Mouse (Mus musculus) 3134 (cell line): ENCODE measurements at regions not wholly inside any gene's neighbourhood (a gene's known extent, or its start where the extent isn't known, plus 50 kb on each side); places are given as distances from the start of the nearest gene placed in this dataset.

Experiments used
- DNase-seq: peaks from one replicate; pipeline ENCODE4 v3.0.0-alpha.2; 2011; ENCODE audit warnings: low spot score; ENCODE audit not compliant: insufficient read length; ENCODE audit errors: extremely low read depth

DNA sequence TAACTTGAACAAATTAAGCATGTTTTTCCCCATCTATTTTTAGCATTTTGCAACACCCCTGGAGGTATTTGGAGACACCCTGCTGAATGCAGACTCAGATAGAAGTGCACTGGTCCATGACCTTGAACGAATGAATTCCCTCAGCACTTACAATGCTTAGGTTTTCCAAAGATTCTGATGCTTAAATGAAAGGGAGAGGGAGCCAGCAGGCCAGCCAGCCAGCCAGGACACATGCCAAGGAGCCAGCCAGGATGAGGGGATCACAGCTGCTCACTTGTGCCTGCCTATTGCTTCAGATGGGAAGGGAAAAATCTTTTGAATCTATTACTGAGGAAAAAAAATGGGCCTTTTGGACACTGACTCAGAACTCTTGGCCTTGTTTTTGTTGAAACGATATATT is 750.0 kb upstream of the 2610301B20Rik start:
- DNase-seq, result no peak

DNA sequence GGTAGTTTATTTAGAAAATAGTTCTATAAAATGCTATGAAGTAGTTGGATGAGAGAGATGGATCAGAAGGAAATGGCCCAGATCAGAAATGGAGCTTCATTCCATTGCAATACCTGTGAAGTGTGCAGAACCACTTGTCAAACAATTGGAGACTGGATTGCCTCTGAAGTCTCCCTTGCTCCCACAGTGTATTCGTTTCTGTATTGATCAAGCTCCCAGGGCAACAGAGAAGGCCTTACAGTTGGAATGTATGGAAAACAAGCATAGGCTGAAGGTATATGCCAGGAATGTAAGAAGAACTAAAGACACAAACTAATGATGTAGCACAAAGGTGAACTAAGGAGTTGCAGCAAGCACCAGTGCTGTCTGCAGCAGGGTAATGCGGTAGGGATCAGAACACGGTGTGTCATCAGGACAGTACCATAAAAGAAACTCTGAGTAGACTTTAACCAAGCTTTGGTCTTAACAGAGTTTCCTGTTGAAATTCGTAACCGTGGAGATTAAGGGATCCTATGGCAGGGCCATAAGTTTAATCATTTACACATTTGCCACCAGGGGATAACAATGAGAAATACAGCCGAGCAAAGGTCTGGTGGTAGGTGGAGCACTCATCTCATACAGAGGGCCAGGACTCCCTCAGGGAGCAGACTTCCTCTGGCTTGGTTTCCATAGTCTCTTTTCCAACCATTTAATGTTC is 732.9 kb upstream of the 2610301B20Rik start:
- DNase-seq, result no peak

GRCm38 (mm10) chr4:10149911-10150310 is 724.4 kb upstream of the 2610301B20Rik start:
- DNase-seq, result no peak

GRCm38 (mm10) chr4:10150501-10150900 is 723.8 kb upstream of the 2610301B20Rik start:
- DNase-seq, result no peak

GRCm38 (mm10) chr4:10155705-10156390 is 718.5 kb upstream of the 2610301B20Rik start:
- DNase-seq, result no peak

- no peak for DNase-seq
Observed at GRCm38 (mm10) chr4:10189896-10190295, 684.4 kb upstream of the 2610301B20Rik start.

GRCm38 (mm10) chr4:10197245-10197943 is 676.9 kb upstream of the 2610301B20Rik start:
- no peak for DNase-seq

DNA sequence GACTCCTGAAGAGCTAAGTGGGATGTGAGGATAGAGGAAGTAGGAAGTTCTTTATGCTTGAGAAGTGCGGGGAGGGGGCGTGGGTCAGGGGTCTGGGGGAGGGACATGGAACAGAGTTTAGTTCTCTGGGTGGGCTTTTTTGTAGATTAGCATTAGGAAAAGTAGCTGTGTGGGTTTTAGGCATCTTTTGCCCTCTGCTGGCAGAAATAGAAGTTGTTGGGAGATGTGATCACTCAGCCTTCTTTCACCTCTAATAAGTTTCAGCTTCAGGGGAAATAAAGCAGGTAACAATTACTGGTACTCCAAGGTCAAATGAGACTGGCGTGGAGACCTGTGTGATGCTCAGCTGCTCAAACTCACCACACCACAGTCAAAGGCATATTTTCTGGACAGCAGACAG is 672.5 kb upstream of the 2610301B20Rik start:
- no peak for DNase-seq

DNA sequence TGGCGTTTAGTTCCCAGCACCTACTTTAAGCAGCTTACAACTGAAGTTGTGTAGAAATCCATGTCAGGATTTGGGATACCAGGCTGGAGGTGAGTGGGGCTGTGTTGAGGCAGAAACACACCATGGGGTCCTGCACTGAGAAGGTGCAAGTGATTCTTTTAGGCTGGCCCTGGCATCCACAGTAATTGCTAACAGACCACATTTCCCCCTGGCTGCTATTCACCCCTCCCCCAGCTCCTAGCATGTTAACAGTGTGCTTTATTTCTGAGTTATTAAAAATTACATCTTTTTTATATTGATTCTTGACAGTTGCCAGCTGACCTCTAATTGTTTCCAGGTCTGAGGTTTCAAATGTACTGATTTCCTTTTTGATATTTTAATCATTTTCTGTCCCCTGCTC is 670.1 kb upstream of the 2610301B20Rik start:
- DNase-seq, result no peak

DNA sequence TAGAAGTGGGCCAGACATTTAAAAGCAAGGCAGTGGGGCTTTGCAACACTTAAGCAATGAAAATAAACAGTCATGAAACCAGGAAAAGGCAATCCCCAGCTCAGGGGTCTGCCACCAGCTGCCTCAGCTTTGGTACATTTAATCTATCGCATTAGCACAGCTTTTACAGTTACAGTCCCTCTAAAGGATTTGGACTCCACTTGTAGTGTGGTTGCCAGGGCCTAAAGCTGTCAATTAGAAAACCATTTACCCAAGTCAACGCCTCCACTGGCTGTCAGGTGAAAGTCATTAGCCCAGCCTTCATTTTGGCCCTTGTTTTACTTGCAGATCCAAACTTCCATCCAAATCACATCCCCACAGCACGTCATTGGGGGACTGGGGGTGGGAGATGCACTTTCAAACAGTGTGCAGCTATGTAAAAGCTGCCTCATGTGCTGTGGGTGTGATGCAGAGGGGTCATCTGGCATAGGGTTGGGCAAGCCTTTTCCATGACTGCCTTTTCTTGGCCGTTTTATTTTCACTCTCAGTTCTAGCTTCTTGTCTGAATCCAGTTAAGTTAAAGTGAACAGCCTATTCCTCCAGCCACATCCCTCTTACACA is 664.9 kb upstream of the 2610301B20Rik start:
- no peak for DNase-seq

DNA sequence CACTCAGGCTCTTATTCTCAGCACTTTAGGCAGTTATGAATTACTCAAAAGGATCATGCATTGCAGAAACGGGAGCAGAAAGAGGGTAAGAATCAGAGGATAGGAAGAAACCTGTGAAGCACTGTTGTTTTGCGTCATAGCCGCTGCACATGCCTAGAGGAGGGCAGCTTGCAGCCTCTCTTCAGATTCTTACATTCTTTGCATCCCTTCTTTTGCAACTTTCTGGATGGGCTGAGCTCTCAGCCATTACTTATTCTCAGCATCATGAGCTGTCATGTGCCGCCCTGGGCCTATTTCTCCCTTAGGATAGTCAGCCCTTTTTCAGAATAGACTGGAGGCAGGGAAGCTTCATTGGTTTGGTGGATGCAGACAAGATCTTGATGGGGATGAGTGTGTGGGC is 663.0 kb upstream of the 2610301B20Rik start:
- DNase-seq, result no peak

DNA sequence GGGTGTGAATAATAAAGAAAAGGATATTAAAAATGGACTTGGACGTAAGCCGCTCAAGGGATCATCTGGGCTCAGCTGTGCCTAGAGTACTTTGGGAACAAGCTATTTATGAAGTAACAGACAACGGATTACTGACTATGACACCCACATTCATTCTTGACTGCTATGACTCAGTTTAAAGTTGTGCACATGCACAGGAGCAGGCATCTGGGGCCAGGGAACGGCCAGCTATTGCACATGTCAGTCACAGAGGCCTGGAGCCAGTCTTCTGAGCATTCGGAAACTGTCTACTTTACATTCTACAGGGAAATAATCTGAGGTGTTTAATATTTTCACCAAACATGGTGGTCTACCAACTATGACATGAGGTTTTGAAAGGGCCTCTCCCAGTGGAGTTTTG is 639.0 kb upstream of the 2610301B20Rik start:
- DNase-seq, result no peak

DNA sequence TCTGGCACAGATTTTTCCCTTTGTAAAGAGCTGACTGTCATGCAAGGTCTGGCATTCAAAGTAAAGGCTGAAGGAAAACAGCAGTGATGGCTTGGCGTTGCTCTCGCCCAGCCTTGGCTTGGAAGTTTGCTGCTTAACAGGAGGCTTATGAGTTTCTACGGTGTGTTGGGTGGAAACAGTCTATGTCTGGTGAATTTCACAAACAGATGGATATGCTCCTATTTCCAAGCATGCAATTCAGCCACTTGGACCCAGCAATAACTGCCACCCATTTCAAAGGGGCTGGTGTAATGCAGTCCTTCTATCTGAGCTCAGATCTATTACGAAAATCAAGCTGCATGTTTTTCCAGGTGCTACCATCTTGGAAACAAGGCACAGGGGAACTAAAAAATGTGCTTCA is 632.2 kb upstream of the 2610301B20Rik start:
- DNase-seq, result no peak

DNA sequence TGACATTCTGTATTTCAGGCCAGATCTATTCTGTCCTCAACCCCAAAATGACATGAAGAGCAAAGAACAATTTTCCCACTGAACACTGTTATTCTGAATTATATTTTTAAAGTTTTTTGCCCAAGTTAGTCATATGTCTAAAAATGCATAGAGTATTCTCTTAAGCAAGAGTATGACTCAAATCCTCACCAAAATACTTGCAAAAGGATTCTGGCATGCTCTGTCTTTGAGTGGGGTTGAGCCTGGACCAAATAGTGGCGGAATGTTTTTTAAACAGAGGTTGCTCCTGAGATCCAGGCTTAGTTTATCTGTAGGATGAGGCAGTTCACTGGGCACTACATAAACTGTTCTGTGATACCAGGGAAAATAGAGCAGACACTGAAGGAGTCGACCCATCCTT is 631.4 kb upstream of the 2610301B20Rik start:
- no peak for DNase-seq

DNA sequence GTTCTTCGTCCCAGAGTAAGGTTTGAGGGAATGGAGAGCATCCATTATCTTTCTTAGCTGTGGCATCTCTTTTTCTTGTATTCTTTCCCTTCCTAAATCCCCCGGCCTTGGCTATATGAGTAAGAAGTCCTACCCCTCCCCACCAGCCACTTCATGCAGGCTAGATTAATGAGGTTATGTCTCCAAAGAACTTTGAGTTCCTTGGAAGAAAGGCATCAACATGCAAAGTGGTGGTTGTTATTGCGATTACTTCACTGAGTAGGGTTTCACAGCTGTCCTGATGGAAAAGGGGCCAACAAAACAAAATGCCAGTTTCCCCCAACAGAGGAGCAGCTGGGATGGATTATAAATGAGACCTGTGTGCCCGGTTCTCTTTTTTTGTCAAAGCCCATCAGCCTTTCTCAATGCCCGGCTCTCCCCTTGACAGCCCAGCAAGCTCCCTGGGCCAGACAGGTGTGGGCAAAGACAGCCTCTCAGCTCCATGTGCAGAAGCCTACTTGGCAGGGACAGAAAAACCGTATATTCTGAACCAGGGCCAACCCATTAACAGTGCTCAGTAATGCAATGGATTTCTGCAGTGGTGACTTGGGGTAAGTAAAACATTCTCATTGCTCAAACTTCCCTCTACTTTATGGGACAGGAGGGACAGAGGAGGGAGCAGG is 620.1 kb upstream of the 2610301B20Rik start:
- DNase-seq, result no peak

GRCm38 (mm10) chr4:10257537-10257936 is 616.8 kb upstream of the 2610301B20Rik start:
- DNase-seq, result no peak

GRCm38 (mm10) chr4:10260351-10260750 is 613.9 kb upstream of the 2610301B20Rik start:
- DNase-seq, result no peak

DNA sequence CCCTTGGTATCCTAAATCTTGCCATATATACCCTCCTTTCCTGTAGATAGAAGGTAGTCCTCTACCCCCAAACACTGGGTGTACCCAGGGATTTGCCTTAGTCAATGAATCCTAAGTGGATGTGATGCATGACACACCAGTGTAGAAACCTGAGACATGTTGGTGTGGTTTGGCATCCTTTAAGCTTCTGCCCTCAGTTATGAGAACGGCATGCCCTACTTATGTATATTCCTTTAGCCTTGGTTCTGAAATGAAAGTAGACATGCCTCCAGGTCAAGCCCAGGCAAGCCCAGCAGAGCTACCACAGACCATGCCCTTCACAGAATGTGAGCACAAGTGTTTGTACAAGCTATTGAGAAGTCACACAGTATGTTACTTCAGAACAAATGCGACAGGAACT is 608.4 kb upstream of the 2610301B20Rik start:
- DNase-seq, result peak; percentile 7

GRCm38 (mm10) chr4:10285562-10285961 is 588.7 kb upstream of the 2610301B20Rik start:
- DNase-seq, result no peak

- DNase-seq, result no peak
Observed at GRCm38 (mm10) chr4:10290326-10290725, 584.0 kb upstream of the 2610301B20Rik start.

DNA sequence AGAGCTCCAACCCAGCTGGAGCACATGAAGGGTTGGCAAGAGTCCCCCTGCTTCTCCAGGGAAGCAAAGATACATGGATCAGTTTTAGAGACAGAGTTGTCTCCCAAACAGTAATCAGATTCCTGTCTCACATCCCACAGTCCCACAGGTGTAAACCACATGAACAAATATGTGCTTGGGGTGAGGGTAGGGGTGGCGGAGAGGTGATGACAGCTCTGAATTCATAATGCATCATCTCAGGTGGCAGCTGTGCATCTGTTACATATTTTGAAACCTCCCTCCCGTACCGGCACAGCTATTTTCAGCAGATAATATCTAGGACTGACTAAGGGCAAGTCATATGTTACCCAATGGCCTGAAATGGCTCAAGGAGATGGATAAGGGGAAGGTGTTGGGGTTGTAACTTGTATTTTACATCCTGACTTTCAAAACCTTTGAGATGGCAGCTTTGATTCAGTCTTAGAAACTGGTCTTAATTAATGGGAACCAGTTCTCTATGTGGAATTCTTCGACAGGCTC is 579.2 kb upstream of the 2610301B20Rik start:
- DNase-seq, result no peak
